11 mouse cellular contexts compared by ENCODE assay signal in genomic region chr17:83897361-83897799, GRCm38 (mm10). TPM values are rescaled to one million over a fixed set of nuclear protein-coding genes. Genes with fewer than 3 reads are reported as not detected.
DNase-seq lines count a peak whose midpoint lies in the region; ATAC-seq and TF ChIP-seq lines count a peak whose summit lies in the region.
"Had no signal": no experiment of that assay in that cellular context is flagged by ENCODE, and none has a peak within 500 bp of the region (broad histone marks: within the 10 kb centered on the region; RNA-seq: fewer than 3 reads in every experiment).

No protein-coding gene starts in this region.

- H3K9ac ChIP-seq in kidney, postnatal 0 days (ENCODE audit: low read depth, low read length): no peak overlapping the region
- H3K9ac ChIP-seq in embryonic facial prominence, embryonic 13.5 days: peak overlapping the region; percentile 44
- H3K9ac ChIP-seq: heart, embryonic 13.5 days had no signal

- H3K36me3 ChIP-seq in kidney, postnatal 0 days (ENCODE audit: insufficient read depth, low read length): no peaks in the 10 kb centered on the region
- H3K36me3 ChIP-seq in embryonic facial prominence, embryonic 13.5 days: no peaks in the 10 kb centered on the region
- H3K36me3 ChIP-seq: heart, embryonic 13.5 days had no signal

- ATAC-seq in kidney, postnatal 0 days (replicated peaks; ENCODE audit: low FRiP score, low read depth): no peak
- no peak for ATAC-seq in embryonic facial prominence, embryonic 13.5 days (ENCODE audit: insufficient number of reproducible peaks, insufficient read depth, low FRiP score, low TSS enrichment, low read depth)
- ATAC-seq in megakaryocyte progenitor cell, adult 5-6 weeks (replicated peaks; ENCODE audit: poor library complexity): no peak

- DNase-seq in kidney, postnatal 0 days (ENCODE audit: low spot score): no peak
- DNase-seq in kidney, postnatal 14 days: no peak
- peak; percentile 56 for DNase-seq in gastrocnemius, postnatal 25 days
- DNase-seq in lung, postnatal 10 days: peak; percentile 56
- DNase-seq in right cerebral cortex, adult 18-20 months: no peak

- H3K27ac ChIP-seq in kidney, postnatal 0 days: peak overlapping the region; percentile 34; the same call in 1 of the 2 replicates
- H3K27ac ChIP-seq in embryonic facial prominence, embryonic 13.5 days: peak overlapping the region; percentile 72
- H3K27ac ChIP-seq: heart, embryonic 13.5 days had no signal

- peaks cover 2% of the 10 kb centered on the region; the same call in 1 of the 2 replicates for H3K4me1 ChIP-seq in kidney, postnatal 0 days (replicated peaks; ENCODE audit: insufficient read depth, low read length)
- H3K4me1 ChIP-seq in embryonic facial prominence, embryonic 13.5 days: peaks cover 53% of the 10 kb centered on the region

- WGBS in kidney, postnatal 0 days: 73% methylated on average over 8 of the region's 8 CpGs
- WGBS in embryonic facial prominence, embryonic 13.5 days: 41% methylated on average over 8 of the region's 8 CpGs

- H3K9me3 ChIP-seq in kidney, postnatal 0 days (replicated peaks; ENCODE audit: low read length): no peaks in the 10 kb centered on the region
- H3K9me3 ChIP-seq in embryonic facial prominence, embryonic 13.5 days: no peaks in the 10 kb centered on the region
- H3K9me3 ChIP-seq: heart, embryonic 13.5 days; megakaryocyte, embryonic 14.5 days had no signal

- TF ChIP-seq CTCF in kidney, postnatal 0 days (IDR thresholded peaks at IDR 0.05; ENCODE audit: low read depth): no peak

- no peaks in the 10 kb centered on the region for H3K27me3 ChIP-seq in kidney, postnatal 0 days (ENCODE audit: insufficient read depth, low read length)
- 0 out of 2 replicates have a peak, but pooled peaks cover 7% of the 10 kb centered on the region for H3K27me3 ChIP-seq in embryonic facial prominence, embryonic 13.5 days
- H3K27me3 ChIP-seq: heart, embryonic 13.5 days had no signal

- no peak overlapping the region for H3K4me3 ChIP-seq in kidney, postnatal 0 days (replicated peaks; ENCODE audit: low read depth, low read length)
- H3K4me3 ChIP-seq in embryonic facial prominence, embryonic 13.5 days: no peak overlapping the region
- H3K4me3 ChIP-seq: erythroblast, embryonic 14.5 days; heart, embryonic 13.5 days; megakaryocyte, embryonic 14.5 days had no signal

- H3K4me2 ChIP-seq in kidney, postnatal 0 days (ENCODE audit: low read length): no peak overlapping the region
- H3K4me2 ChIP-seq in embryonic facial prominence, embryonic 13.5 days: no peak overlapping the region
- H3K4me2 ChIP-seq: heart, embryonic 13.5 days had no signal

RNA-seq across cellular contexts. Expression of gene Haao, which starts 49.6 kb away (rescaled TPM):
- polyA plus RNA-seq in kidney, postnatal 0 days (2015; fragmentation: Nextera tagmentation; extraction: Ambion mirVana): 4.9 and 6.3 TPM in 2 replicates
- 1.5 and 1.7 TPM in 2 replicates for polyA plus RNA-seq in embryonic facial prominence, embryonic 13.5 days (2015; fragmentation: Nextera tagmentation; extraction: Ambion mirVana)
- total RNA-seq in gastrocnemius, postnatal 25 days (2021): not detected
- total RNA-seq in megakaryocyte progenitor cell, adult 5-6 weeks (2015): 21.6 and 34.9 TPM in 2 replicates
- total RNA-seq in megakaryocyte progenitor cell, adult 5-6 weeks (2017): 22.0 and 22.2 TPM in 2 replicates
- total RNA-seq: layer of hippocampus, postnatal 25 days had no signal
- polyA plus RNA-seq: erythroblast, embryonic 14.5 days had no signal

Comparison
In these comparisons a context has a peak if more than half of its experiments do, and no peak if none do; other contexts are left out.
1. DNase-seq: peak in gastrocnemius, postnatal 25 days (single experiment) and lung, postnatal 10 days (single experiment); none in kidney, postnatal 0 days (single experiment), kidney, postnatal 14 days (single experiment) and right cerebral cortex, adult 18-20 months (single experiment).
2. RNA of gene Haao, which starts 49.6 kb away (total RNA-seq): 21.6 to 34.9 TPM in megakaryocyte progenitor cell, adult 5-6 weeks; not detected in gastrocnemius, postnatal 25 days; every median in the first group is over 10 times any median in the second.